23 mouse cellular contexts compared by ENCODE assay signal in genomic region chr13:29499750-29500149, GRCm38 (mm10).
DNase-seq lines count a peak whose midpoint lies in the region; ATAC-seq and TF ChIP-seq lines count a peak whose summit lies in the region.
"Had no signal": no experiment of that assay in that cellular context is flagged by ENCODE, and none has a peak within 500 bp of the region (broad histone marks: within the 10 kb centered on the region; RNA-seq: fewer than 3 reads in every experiment).

No protein-coding gene starts in this region.

- no peak overlapping the region for H3K27ac ChIP-seq in liver, postnatal 0 days (ENCODE audit: low read depth)
- H3K27ac ChIP-seq in liver, embryonic 11.5 days (ENCODE audit: low read depth, low read length), result no peak overlapping the region
- H3K27ac ChIP-seq in CH12.LX (ENCODE audit: insufficient read depth, low read depth), result peak overlapping the region; percentile 46; the same call in 1 of the 2 replicates
- no peak overlapping the region for H3K27ac ChIP-seq in forebrain, embryonic 10.5 days

- no peak for TF ChIP-seq CTCF in liver, postnatal 0 days (IDR thresholded peaks at IDR 0.05; ENCODE audit: low read depth)
- TF ChIP-seq CTCF in CH12.LX (conservative IDR thresholded peaks at IDR 0.05 in 1 of 2, IDR thresholded peaks at IDR 0.05 in 1 of 2; ENCODE audit: low read depth in 2 of 2, low read length in 2 of 2), result no peak

- 70% methylated on average over 2 of the region's 2 CpGs for WGBS in liver, postnatal 0 days (ENCODE audit: insufficient replicate concordance)
- WGBS in liver, embryonic 11.5 days, result 86% methylated on average over 2 of the region's 2 CpGs
- 92% methylated on average over 2 of the region's 2 CpGs for WGBS in forebrain, embryonic 10.5 days

- no peak for TF ChIP-seq EP300 in liver, postnatal 0 days (IDR thresholded peaks at IDR 0.05; ENCODE audit: low read depth)
- peak; percentile 62 for TF ChIP-seq EP300 in CH12.LX (IDR thresholded peaks at IDR 0.05; ENCODE audit: low read length)

- 0 out of 2 replicates have a peak, but pooled peaks have one; percentile 19 for ATAC-seq in liver, postnatal 0 days
- ATAC-seq in liver, embryonic 11.5 days (replicated peaks; ENCODE audit: low FRiP score), result no peak
- ATAC-seq: activated CD4-positive, CD25-positive, alpha-beta regulatory T cell, adult 4 months; CD4-positive, CD25-positive, alpha-beta regulatory T cell, adult 4 months; Patski had no signal

- no peak for TF ChIP-seq RAD21 in CH12.LX (IDR thresholded peaks at IDR 0.05; ENCODE audit: low read depth, low read length)

- H3K79me2 ChIP-seq in CH12.LX (replicated peaks; ENCODE audit: control insufficient read depth, extremely low read depth, insufficient read depth, poor library complexity, severe bottlenecking), result no peaks in the 10 kb centered on the region

- DNase-seq in liver, postnatal 0 days, result no peak
- DNase-seq in liver, embryonic 11.5 days (ENCODE audit: low spot score), result no peak
- peak; percentile 52 for DNase-seq in A20 (ENCODE audit: low read depth, low spot score)
- DNase-seq in CH12.LX (ENCODE audit: extremely low read depth), result peak; percentile 79
- DNase-seq in splenic B cell, adult 2 months (ENCODE audit: low read depth, low spot score), result peak; percentile 59
- no peak for DNase-seq in lung, postnatal 14 days
- no peak for DNase-seq in layer of hippocampus, postnatal 25 days (ENCODE audit: extremely low spot score in 1 of 2, low spot score in 1 of 2)
- no peak for DNase-seq in forebrain, embryonic 10.5 days (ENCODE audit: extremely low spot score, low spot score)
- DNase-seq: adrenal gland, adult 2 months; adrenal gland, adult 8-10 months; adrenal gland, postnatal 10 days; adrenal gland, postnatal 14 days; adrenal gland, postnatal 25 days; adrenal gland, postnatal 36 days; B cell, adult 2 months; cerebellum, adult 11 months; cerebellum, adult 11-12 months; cerebellum, adult 18-20 months; cerebellum, adult 2 months had no signal

- in situ Hi-C loops in CH12.LX (cut with MboI; ENCODE audit: low pct_ligation_motif_present, low pct_unique_long_range_greater_than_20kb, low sequenced_read_pairs), result loop anchor here (10.0 kb wide), 1 partner anchor 85 kb away; no protein-coding TSS in a partner anchor

- TF ChIP-seq POLR2A in CH12.LX (IDR thresholded peaks at IDR 0.05; ENCODE audit: low read depth, low read length), result no peak

- H3K9me3 ChIP-seq in liver, postnatal 0 days (ENCODE audit: low read length), result no peaks in the 10 kb centered on the region
- H3K9me3 ChIP-seq in liver, embryonic 11.5 days (ENCODE audit: control insufficient read depth, low read length), result no peaks in the 10 kb centered on the region
- H3K9me3 ChIP-seq in CH12.LX (replicated peaks; ENCODE audit: low read length), result no peaks in the 10 kb centered on the region
- H3K9me3 ChIP-seq in forebrain, embryonic 10.5 days, result no peaks in the 10 kb centered on the region
- H3K9me3 ChIP-seq: G1E had no signal

- no peak overlapping the region for H3K4me2 ChIP-seq in liver, postnatal 0 days (ENCODE audit: low read depth, low read length)
- no peak overlapping the region for H3K4me2 ChIP-seq in liver, embryonic 11.5 days
- H3K4me2 ChIP-seq in CH12.LX (ENCODE audit: insufficient read depth, low read depth, poor library complexity, severe bottlenecking), result no peak overlapping the region

- no peaks in the 10 kb centered on the region for H3K36me3 ChIP-seq in liver, postnatal 0 days (replicated peaks; ENCODE audit: insufficient read depth, low read length)
- H3K36me3 ChIP-seq in liver, embryonic 11.5 days (ENCODE audit: control insufficient read depth, insufficient read depth, low read length), result no peaks in the 10 kb centered on the region
- H3K36me3 ChIP-seq in CH12.LX (replicated peaks in 1 of 2; ENCODE audit: control insufficient read depth in 1 of 2, insufficient read depth in 1 of 2, low read length in 1 of 2), result peaks cover 0 to 2% of the 10 kb centered on the region in 2 experiments
- no peaks in the 10 kb centered on the region for H3K36me3 ChIP-seq in splenic B cell, adult 2 months (ENCODE audit: control insufficient read depth, insufficient read depth, low read length, poor library complexity, severe bottlenecking)
- H3K36me3 ChIP-seq in forebrain, embryonic 10.5 days (replicated peaks), result no peaks in the 10 kb centered on the region

- no peak overlapping the region for H3K4me3 ChIP-seq in liver, postnatal 0 days (ENCODE audit: low read depth, low read length)
- no peak overlapping the region for H3K4me3 ChIP-seq in liver, embryonic 11.5 days (ENCODE audit: low read depth, low read length)
- H3K4me3 ChIP-seq in CH12.LX (replicated peaks in 1 of 3; ENCODE audit: low read depth in 2 of 3, low read length in 2 of 3, poor library complexity in 1 of 3), result no peak overlapping the region
- no peak overlapping the region for H3K4me3 ChIP-seq in forebrain, embryonic 10.5 days

- no peak overlapping the region for H3K9ac ChIP-seq in liver, postnatal 0 days (replicated peaks)
- H3K9ac ChIP-seq in liver, embryonic 11.5 days (ENCODE audit: low read depth, low read length), result no peak overlapping the region
- no peak overlapping the region for H3K9ac ChIP-seq in CH12.LX (ENCODE audit: insufficient read depth, low read depth)

- dilution Hi-C loops in CH12.LX (cut with MboI; ENCODE audit: extremely low pct_ligation_motif_present, extremely low pct_unique_long_range_greater_than_20kb, low sequenced_read_pairs), result no loop called here

- no peaks in the 10 kb centered on the region for H3K27me3 ChIP-seq in liver, postnatal 0 days (ENCODE audit: insufficient read depth, low read length)
- H3K27me3 ChIP-seq in liver, embryonic 11.5 days (replicated peaks; ENCODE audit: control insufficient read depth, insufficient read depth, low read length), result no peaks in the 10 kb centered on the region
- no peaks in the 10 kb centered on the region for H3K27me3 ChIP-seq in CH12.LX (replicated peaks)
- H3K27me3 ChIP-seq in splenic B cell, adult 2 months (ENCODE audit: control insufficient read depth, insufficient read depth, low read length, poor library complexity, severe bottlenecking), result no peaks in the 10 kb centered on the region
- H3K27me3 ChIP-seq in forebrain, embryonic 10.5 days (ENCODE audit: poor library complexity, severe bottlenecking), result no peaks in the 10 kb centered on the region
- H3K27me3 ChIP-seq: Patski had no signal

- H3K4me1 ChIP-seq in liver, postnatal 0 days (ENCODE audit: insufficient read depth), result no peaks in the 10 kb centered on the region
- H3K4me1 ChIP-seq in liver, embryonic 11.5 days (replicated peaks; ENCODE audit: control insufficient read depth, insufficient read depth, low read length), result no peaks in the 10 kb centered on the region
- peaks cover 13 to 43% of the 10 kb centered on the region in 2 experiments; a peak in 3 of 4 replicates for H3K4me1 ChIP-seq in CH12.LX (ENCODE audit: control insufficient read depth in 1 of 2, insufficient read depth in 2 of 2)
- peaks cover 8% of the 10 kb centered on the region; the same call in 1 of the 2 replicates for H3K4me1 ChIP-seq in forebrain, embryonic 10.5 days

TF ChIP-seq in CH12.LX, 34 proteins besides CTCF, POLR2A, EP300 and RAD21:
- no peak; the same call in 1 of the 2 replicates for TF ChIP-seq JUN (IDR thresholded peaks at IDR 0.05; ENCODE audit: insufficient read depth, low read depth, low read length)
- TF ChIP-seq BHLHE40 (IDR thresholded peaks at IDR 0.05; ENCODE audit: low read depth, low read length), result peak; percentile 56
- peak; percentile 89 for TF ChIP-seq ZNF384 (IDR thresholded peaks at IDR 0.05; ENCODE audit: low read depth, low read length)
- peak; percentile 80 for TF ChIP-seq ETS1 (conservative IDR thresholded peaks at IDR 0.05; ENCODE audit: low read depth, low read length)
- peak; percentile 95 for TF ChIP-seq MEF2A (IDR thresholded peaks at IDR 0.05; ENCODE audit: borderline replicate concordance, low read depth, low read length)
- no peak for TF ChIP-seq ELF1 (IDR thresholded peaks at IDR 0.05; ENCODE audit: low read depth, low read length)
- peak; percentile 47; the same call in 1 of the 2 replicates for TF ChIP-seq IRF4 (IDR thresholded peaks at IDR 0.05; ENCODE audit: low read depth, low read length)
- no peak for TF ChIP-seq RCOR1 (conservative IDR thresholded peaks at IDR 0.05; ENCODE audit: low read depth, low read length)

Comparison
In these comparisons a context has a peak if more than half of its experiments do, and no peak if none do; other contexts are left out.
1. DNase-seq: peak in A20 (single experiment), CH12.LX (single experiment) and splenic B cell, adult 2 months (single experiment); none in liver, postnatal 0 days (single experiment), liver, embryonic 11.5 days (single experiment), lung, postnatal 14 days (single experiment), layer of hippocampus, postnatal 25 days (0 of 2) and forebrain, embryonic 10.5 days (single experiment).